Mouse (Mus musculus): ENCODE results near the gene Apba2.

DNA sequence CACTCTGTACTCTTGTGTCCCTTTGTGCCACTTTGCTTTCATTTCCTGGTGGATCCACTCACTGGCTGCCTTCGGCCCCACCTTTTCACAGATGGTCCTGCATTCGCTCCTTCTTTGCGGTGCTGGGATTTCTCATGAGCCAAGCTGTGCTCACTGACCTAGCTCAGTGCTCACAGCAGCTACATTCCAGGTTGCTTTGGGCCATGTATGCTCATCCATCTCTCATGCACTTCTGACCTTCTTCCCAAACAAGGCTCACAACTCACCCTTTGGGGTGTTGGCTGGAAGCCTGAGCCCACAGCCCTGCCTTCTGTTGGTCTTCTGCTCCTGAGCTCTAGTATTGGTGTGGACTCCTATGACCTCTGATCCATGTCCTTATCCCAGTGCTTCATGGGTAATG, 139.1 kb downstream of the Apba2 start:
- TF ChIP-seq CTCF (IDR thresholded peaks at IDR 0.05) (no peak), EP300 (IDR thresholded peaks at IDR 0.05) (no peak)
